Mouse (Mus musculus): ENCODE measurements at regions not wholly inside any gene's neighbourhood (a gene's known extent, or its start where the extent isn't known, plus 50 kb on each side); places are given as distances from the start of the nearest gene placed in this dataset.

- no peak for ATAC-seq (replicated peaks; ENCODE audit: low FRiP score)
- DNase-seq (ENCODE audit: low spot score): no peak
- 88% methylated on average over 3 of the region's 3 CpGs for WGBS
- Histone ChIP-seq H3K9ac (ENCODE audit: low read length) (no peak overlapping the region), H3K27ac (ENCODE audit: low read depth, low read length) (no peak overlapping the region), H3K27me3 (ENCODE audit: control insufficient read depth, insufficient read depth, low read length) (no peaks in the 10 kb centered on the region), H3K4me2 (ENCODE audit: low read depth, low read length, severe bottlenecking) (no peak overlapping the region), H3K4me1 (replicated peaks; ENCODE audit: control insufficient read depth, insufficient read depth, low read length) (no peaks in the 10 kb centered on the region), H3K4me3 (ENCODE audit: low read depth, low read length) (no peak overlapping the region), H3K9me3 (ENCODE audit: control insufficient read depth, low read length) (no peaks in the 10 kb centered on the region), H3K36me3 (ENCODE audit: control insufficient read depth, insufficient read depth, low read length) (no peaks in the 10 kb centered on the region)
These were observed 192.6 kb downstream of the Sp3 start for GRCm38 (mm10) chr2:72787616-72788015.

- Histone ChIP-seq H3K4me3 (ENCODE audit: low read depth, low read length) (no peak overlapping the region), H3K4me1 (replicated peaks; ENCODE audit: control insufficient read depth, insufficient read depth, low read length) (no peaks in the 10 kb centered on the region), H3K27ac (ENCODE audit: low read depth, low read length) (no peak overlapping the region), H3K9ac (ENCODE audit: low read length) (no peak overlapping the region), H3K4me2 (ENCODE audit: low read depth, low read length, severe bottlenecking) (no peak overlapping the region), H3K27me3 (ENCODE audit: control insufficient read depth, insufficient read depth, low read length) (no peaks in the 10 kb centered on the region), H3K36me3 (ENCODE audit: control insufficient read depth, insufficient read depth, low read length) (no peaks in the 10 kb centered on the region), H3K9me3 (ENCODE audit: control insufficient read depth, low read length) (no peaks in the 10 kb centered on the region)
- WGBS: 81% methylated on average over 3 of the region's 3 CpGs
- ATAC-seq (replicated peaks; ENCODE audit: low FRiP score) (no peak), DNase-seq (ENCODE audit: low spot score) (no peak)
These were observed 188.8 kb downstream of the Sp3 start for GRCm38 (mm10) chr2:72791496-72791895.

- no peaks in the 10 kb centered on the region for H3K36me3 ChIP-seq (ENCODE audit: control insufficient read depth, insufficient read depth, low read length)
- H3K4me1 ChIP-seq (replicated peaks; ENCODE audit: control insufficient read depth, insufficient read depth, low read length): no peaks in the 10 kb centered on the region
These were observed 186.8 kb downstream of the Sp3 start for GRCm38 (mm10) chr2:72793424-72793823.

GRCm38 (mm10) chr2:72794501-72794900 is 185.7 kb downstream of the Sp3 start:
- Histone ChIP-seq H3K4me1 (replicated peaks; ENCODE audit: control insufficient read depth, insufficient read depth, low read length) (no peaks in the 10 kb centered on the region), H3K27me3 (ENCODE audit: control insufficient read depth, insufficient read depth, low read length) (no peaks in the 10 kb centered on the region), H3K4me3 (ENCODE audit: low read depth, low read length) (no peak overlapping the region), H3K27ac (ENCODE audit: low read depth, low read length) (no peak overlapping the region), H3K9me3 (ENCODE audit: control insufficient read depth, low read length) (no peaks in the 10 kb centered on the region), H3K4me2 (ENCODE audit: low read depth, low read length, severe bottlenecking) (no peak overlapping the region), H3K9ac (ENCODE audit: low read length) (no peak overlapping the region), H3K36me3 (ENCODE audit: control insufficient read depth, insufficient read depth, low read length) (no peaks in the 10 kb centered on the region)
- WGBS: 69% methylated on average over 4 of the region's 4 CpGs
- ATAC-seq (replicated peaks; ENCODE audit: low FRiP score) (no peak), DNase-seq (ENCODE audit: low spot score) (no peak)

More at GRCm38 (mm10) chr2:72793424-72793823, 186.8 kb downstream of the Sp3 start:
- Histone ChIP-seq H3K9me3 (ENCODE audit: control insufficient read depth, low read length) (no peaks in the 10 kb centered on the region), H3K27ac (ENCODE audit: low read depth, low read length) (no peak overlapping the region), H3K9ac (ENCODE audit: low read length) (no peak overlapping the region), H3K4me2 (ENCODE audit: low read depth, low read length, severe bottlenecking) (no peak overlapping the region), H3K27me3 (ENCODE audit: control insufficient read depth, insufficient read depth, low read length) (no peaks in the 10 kb centered on the region), H3K4me3 (ENCODE audit: low read depth, low read length) (no peak overlapping the region)
- ATAC-seq (replicated peaks; ENCODE audit: low FRiP score) (no peak), DNase-seq (ENCODE audit: low spot score) (no peak)
- 85% methylated on average over 10 of the region's 10 CpGs for WGBS

GRCm38 (mm10) chr2:72797002-72797718 is 183.1 kb downstream of the Sp3 start:
- Histone ChIP-seq H3K36me3 (ENCODE audit: control insufficient read depth, insufficient read depth, low read length) (no peaks in the 10 kb centered on the region), H3K9me3 (ENCODE audit: control insufficient read depth, low read length) (no peaks in the 10 kb centered on the region), H3K4me2 (ENCODE audit: low read depth, low read length, severe bottlenecking) (no peak overlapping the region), H3K27me3 (ENCODE audit: control insufficient read depth, insufficient read depth, low read length) (no peaks in the 10 kb centered on the region), H3K4me1 (replicated peaks; ENCODE audit: control insufficient read depth, insufficient read depth, low read length) (no peaks in the 10 kb centered on the region), H3K4me3 (ENCODE audit: low read depth, low read length) (no peak overlapping the region), H3K27ac (ENCODE audit: low read depth, low read length) (no peak overlapping the region), H3K9ac (ENCODE audit: low read length) (no peak overlapping the region)
- 90% methylated on average over 4 of the region's 4 CpGs for WGBS
- DNase-seq (ENCODE audit: low spot score): no peak
- ATAC-seq (replicated peaks; ENCODE audit: low FRiP score): no peak

GRCm38 (mm10) chr2:72800696-72801095 is 179.6 kb downstream of the Sp3 start:
- Histone ChIP-seq H3K9me3 (ENCODE audit: control insufficient read depth, low read length) (no peaks in the 10 kb centered on the region), H3K36me3 (ENCODE audit: control insufficient read depth, insufficient read depth, low read length) (no peaks in the 10 kb centered on the region), H3K27ac (ENCODE audit: low read depth, low read length) (no peak overlapping the region), H3K4me2 (ENCODE audit: low read depth, low read length, severe bottlenecking) (no peak overlapping the region), H3K4me3 (ENCODE audit: low read depth, low read length) (no peak overlapping the region), H3K27me3 (ENCODE audit: control insufficient read depth, insufficient read depth, low read length) (no peaks in the 10 kb centered on the region), H3K4me1 (replicated peaks; ENCODE audit: control insufficient read depth, insufficient read depth, low read length) (no peaks in the 10 kb centered on the region), H3K9ac (ENCODE audit: low read length) (no peak overlapping the region)
- ATAC-seq (replicated peaks; ENCODE audit: low FRiP score): no peak
- no peak for DNase-seq (ENCODE audit: low spot score)
- 76% methylated on average over 7 of the region's 7 CpGs for WGBS

GRCm38 (mm10) chr2:72813282-72813974 is 166.8 kb downstream of the Sp3 start:
- Histone ChIP-seq H3K9ac (ENCODE audit: low read length) (no peak overlapping the region), H3K4me1 (replicated peaks; ENCODE audit: control insufficient read depth, insufficient read depth, low read length) (no peaks in the 10 kb centered on the region; the same call in 1 of the 2 replicates), H3K36me3 (ENCODE audit: control insufficient read depth, insufficient read depth, low read length) (no peaks in the 10 kb centered on the region), H3K4me2 (ENCODE audit: low read depth, low read length, severe bottlenecking) (no peak overlapping the region), H3K27me3 (ENCODE audit: control insufficient read depth, insufficient read depth, low read length) (peaks cover 3% of the 10 kb centered on the region; the same call in 1 of the 2 replicates), H3K27ac (ENCODE audit: low read depth, low read length) (no peak overlapping the region), H3K4me3 (ENCODE audit: low read depth, low read length) (no peak overlapping the region), H3K9me3 (ENCODE audit: control insufficient read depth, low read length) (no peaks in the 10 kb centered on the region)
- DNase-seq (ENCODE audit: low spot score) (no peak), ATAC-seq (replicated peaks; ENCODE audit: low FRiP score) (no peak)
- 72% methylated on average over 14 of the region's 14 CpGs for WGBS

- Histone ChIP-seq H3K4me3 (ENCODE audit: low read depth, low read length) (no peak overlapping the region), H3K4me1 (replicated peaks; ENCODE audit: control insufficient read depth, insufficient read depth, low read length) (no peaks in the 10 kb centered on the region), H3K9me3 (ENCODE audit: control insufficient read depth, low read length) (no peaks in the 10 kb centered on the region), H3K36me3 (ENCODE audit: control insufficient read depth, insufficient read depth, low read length) (no peaks in the 10 kb centered on the region), H3K27me3 (ENCODE audit: control insufficient read depth, insufficient read depth, low read length) (no peaks in the 10 kb centered on the region), H3K27ac (ENCODE audit: low read depth, low read length) (no peak overlapping the region), H3K9ac (ENCODE audit: low read length) (no peak overlapping the region), H3K4me2 (ENCODE audit: low read depth, low read length, severe bottlenecking) (no peak overlapping the region)
- WGBS: 89% methylated on average over 4 of the region's 4 CpGs
- ATAC-seq (replicated peaks; ENCODE audit: low FRiP score) (no peak), DNase-seq (ENCODE audit: low spot score) (no peak)
These were observed 155.0 kb downstream of the Sp3 start for GRCm38 (mm10) chr2:72825251-72825650.

- no peak overlapping the region for H3K4me3 ChIP-seq (ENCODE audit: low read depth, low read length)
- WGBS: 29% methylated on average over 1 of the region's 1 CpGs
- H3K27me3 ChIP-seq (ENCODE audit: control insufficient read depth, insufficient read depth, low read length): no peaks in the 10 kb centered on the region
- H3K4me2 ChIP-seq (ENCODE audit: low read depth, low read length, severe bottlenecking): no peak overlapping the region
- H3K36me3 ChIP-seq (ENCODE audit: control insufficient read depth, insufficient read depth, low read length): no peaks in the 10 kb centered on the region
- H3K27ac ChIP-seq (ENCODE audit: low read depth, low read length): no peak overlapping the region
- no peak for ATAC-seq (replicated peaks; ENCODE audit: low FRiP score)
- DNase-seq (ENCODE audit: low spot score): no peak
- H3K9ac ChIP-seq (ENCODE audit: low read length): no peak overlapping the region
- H3K9me3 ChIP-seq (ENCODE audit: control insufficient read depth, low read length): no peaks in the 10 kb centered on the region
- H3K4me1 ChIP-seq (replicated peaks; ENCODE audit: control insufficient read depth, insufficient read depth, low read length): no peaks in the 10 kb centered on the region
These were observed 151.1 kb downstream of the Sp3 start for GRCm38 (mm10) chr2:72829139-72829538.

All from forebrain, embryonic 11.5 days (tissue).